Mouse (Mus musculus): ENCODE measurements at regions not wholly inside any gene's neighbourhood (a gene's known extent, or its start where the extent isn't known, plus 50 kb on each side); places are given as distances from the start of the nearest gene placed in this dataset.

DNA sequence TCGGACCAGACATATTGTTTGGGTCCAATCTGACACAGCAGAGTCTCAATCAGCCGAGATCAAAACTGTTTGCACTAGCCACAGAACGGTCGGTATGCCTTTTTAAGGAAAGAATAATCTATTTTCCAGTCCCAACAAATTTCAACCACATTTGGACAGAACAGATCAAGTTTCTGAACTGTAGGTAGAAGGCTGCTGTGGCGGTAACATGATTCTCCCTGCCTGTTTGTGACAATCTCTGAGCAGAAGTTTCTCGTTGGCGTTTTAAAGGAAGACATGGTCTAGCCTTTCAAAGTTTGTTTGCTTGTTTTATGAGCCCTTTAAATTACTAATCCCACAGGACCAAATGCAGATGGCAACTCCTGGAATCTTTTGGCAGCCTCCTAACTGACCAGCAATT is 339.6 kb downstream of the Slc4a3 start:
- TF ChIP-seq CTCF (IDR thresholded peaks at IDR 0.05; ENCODE audit: extremely low read depth, insufficient read length, insufficient replicate concordance, low read depth, low read length): no peak
- no peak for TF ChIP-seq POLR2A (IDR thresholded peaks at IDR 0.05; ENCODE audit: low read depth, low read length)
